Mouse (Mus musculus) forebrain, embryonic 16.5 days (tissue): Measurements from ENCODE around the gene Tcp10c. TPM values are rescaled to one million over a fixed set of nuclear protein-coding genes. Genes with fewer than 3 reads are reported as not detected.

ENCODE experiments used
- polyA plus RNA-seq: library from polyadenylated mRNA; unstranded; fragments of >200 nt; fragmentation: Nextera tagmentation; extraction: Ambion mirVana; gene quantifications from 2 replicates; pipeline ENCODE4 v1.2.1, GENCODE M21; 2015

Gene Tcp10c
- polyA plus RNA-seq, 1 experiment from 2014 or later = not detected

Other genes with a start within 250 kb of the Tcp10c start
- 0.09 and 0.27 TPM in 2 replicates for gene Unc93a, start 222.8 kb upstream of the Tcp10c start, polyA plus RNA-seq
- not detected in 2 replicates for gene Smok2a, start 133.4 kb upstream of the Tcp10c start, polyA plus RNA-seq
- not detected in 2 replicates for gene Smok2b, start 124.3 kb upstream of the Tcp10c start, polyA plus RNA-seq